Mouse (Mus musculus): ENCODE data around the gene Dach1.

- no peak for TF ChIP-seq CTCF (IDR thresholded peaks at IDR 0.05; ENCODE audit: extremely low read depth, insufficient read depth, insufficient read length, insufficient replicate concordance)
- no peak for TF ChIP-seq POLR2A (IDR thresholded peaks at IDR 0.05; ENCODE audit: low read depth, low read length)
Measured at GRCm38 (mm10) chr14:97829865-97830264, 339.7 kb downstream of the Dach1 start.
